Mouse (Mus musculus) hindlimb bud, embryonic 11.5 days (tissue): ENCODE results near the gene Itsn1.

ENCODE experiments used
- DNase-seq: peaks from one replicate; pipeline ENCODE4 v3.0.0-alpha.2; 2012; ENCODE audit warnings: low read depth, low spot score; ENCODE audit errors: extremely low spot score

The Itsn1 gene

DNA sequence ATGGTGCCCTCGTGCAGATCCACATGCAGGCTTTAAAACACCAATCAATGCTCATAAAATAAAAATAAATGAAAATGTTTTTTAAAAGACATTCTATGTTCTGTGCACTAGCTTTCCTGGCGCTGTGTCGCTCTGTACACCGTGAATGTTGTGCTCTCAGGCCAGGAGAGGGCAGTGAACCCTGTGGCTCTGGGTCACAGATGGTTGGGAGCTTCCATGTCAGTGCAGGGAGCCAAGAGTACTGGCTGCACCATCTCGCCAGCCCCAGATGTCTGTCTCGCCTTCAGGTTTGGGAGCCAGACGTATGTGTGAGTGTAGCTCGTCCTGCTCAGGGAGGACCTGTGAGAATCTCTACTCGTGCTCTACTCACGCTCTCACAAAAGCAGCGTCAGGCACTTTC, 109.7 kb downstream of the Itsn1 start:
- DNase-seq = no peak

- no peak for DNase-seq
These were observed 110.4 kb downstream of the Itsn1 start for GRCm38 (mm10) chr16:91839462-91839861.

GRCm38 (mm10) chr16:91841026-91841630, 112.0 kb downstream of the Itsn1 start:
- no peak for DNase-seq

GRCm38 (mm10) chr16:91846089-91846741, 117.1 kb downstream of the Itsn1 start:
- DNase-seq = peak; percentile 88

DNA sequence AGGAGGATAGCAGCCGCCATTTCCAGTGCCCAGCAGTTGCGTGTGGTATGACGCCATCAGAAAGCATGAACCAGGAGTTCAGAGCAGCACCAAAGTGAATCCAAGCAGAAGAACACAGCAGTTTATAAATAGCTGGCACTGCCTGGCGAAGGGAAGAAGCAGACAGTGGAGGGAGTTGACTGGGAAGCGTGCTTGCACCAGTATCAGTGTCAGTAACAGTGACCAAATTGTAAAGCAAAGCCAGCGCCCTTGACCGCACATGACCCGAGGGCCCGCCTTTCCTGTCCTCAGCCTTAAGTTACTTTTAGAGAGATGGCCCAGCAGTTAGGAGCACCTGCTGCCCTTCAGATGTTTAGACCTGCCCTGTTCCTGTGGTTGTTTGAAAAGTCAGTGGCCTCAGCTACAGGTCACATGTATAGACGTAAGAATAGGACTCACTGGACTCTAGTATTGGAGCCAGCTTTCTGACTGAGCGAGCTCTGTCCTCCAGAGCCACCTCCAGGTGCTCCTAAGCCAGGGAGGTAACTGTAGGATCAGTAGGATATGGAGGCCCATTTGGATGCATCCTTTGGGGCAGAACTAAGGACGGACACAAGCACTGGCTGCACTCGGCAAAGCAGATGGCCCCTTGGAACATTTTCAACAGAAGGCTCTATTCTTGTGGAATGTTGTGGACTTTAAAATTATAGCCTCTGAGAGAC, 118.6 kb downstream of the Itsn1 start:
- DNase-seq = no peak

DNA sequence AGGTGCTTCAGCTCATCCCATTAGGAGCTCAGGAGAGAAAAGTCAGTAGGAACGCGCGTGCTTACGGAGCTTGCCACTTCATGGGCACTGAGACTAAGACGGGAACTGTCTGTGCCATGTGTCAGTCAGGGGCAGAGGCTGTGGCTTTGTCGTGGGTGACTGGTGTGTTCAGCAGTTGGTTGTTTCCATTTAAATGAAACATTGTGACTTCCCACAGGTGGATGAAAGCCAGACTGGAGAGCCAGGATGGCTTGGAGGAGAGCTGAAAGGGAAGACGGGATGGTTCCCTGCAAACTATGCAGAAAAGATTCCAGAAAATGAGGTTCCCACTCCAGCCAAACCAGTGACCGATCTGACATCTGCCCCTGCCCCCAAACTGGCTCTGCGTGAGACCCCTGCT, 119.4 kb downstream of the Itsn1 start:
- no peak for DNase-seq

- no peak for DNase-seq
These were observed 120.0 kb downstream of the Itsn1 start for GRCm38 (mm10) chr16:91848906-91849603.

GRCm38 (mm10) chr16:91850175-91850574, 121.1 kb downstream of the Itsn1 start:
- DNase-seq = no peak

DNA sequence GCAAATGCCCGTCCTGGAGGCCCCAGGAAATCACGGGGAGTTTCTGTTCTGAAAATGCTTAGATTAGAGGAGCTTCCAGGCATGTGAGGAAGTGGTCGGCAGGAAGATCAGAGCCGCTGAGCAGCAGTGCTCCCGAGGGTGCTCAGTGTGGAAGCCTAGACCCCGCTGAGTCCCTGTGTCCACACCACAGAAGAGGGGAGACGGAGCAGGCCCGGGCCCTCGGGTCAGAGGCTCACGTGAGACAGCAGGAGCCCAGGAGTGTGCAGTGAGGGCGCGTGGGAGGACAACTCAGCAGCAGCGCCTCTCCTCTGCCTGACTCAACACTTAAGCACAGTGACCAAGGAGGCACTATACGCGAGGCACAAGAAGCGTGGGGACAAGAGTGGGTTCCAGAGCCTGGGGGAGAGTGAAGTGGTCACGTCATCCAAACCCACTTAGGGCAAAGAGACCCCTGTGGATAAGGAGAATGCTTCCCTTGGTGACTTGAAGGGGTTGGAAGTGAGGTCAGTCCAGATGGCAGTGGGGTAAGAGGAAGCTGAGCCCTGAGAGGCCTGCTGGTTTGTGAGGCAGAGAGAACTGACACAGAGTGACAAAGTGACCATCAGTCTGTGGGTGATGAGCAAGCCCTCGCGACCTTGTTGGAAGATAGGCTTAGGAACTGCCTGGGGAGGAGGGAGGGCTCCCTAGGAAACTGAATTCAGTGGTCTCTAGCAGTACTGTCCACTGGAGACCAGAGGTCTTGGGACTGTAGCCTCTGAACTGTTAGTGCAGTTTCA, 122.6 kb downstream of the Itsn1 start:
- DNase-seq = no peak

GRCm38 (mm10) chr16:91852753-91853152, 123.7 kb downstream of the Itsn1 start:
- no peak for DNase-seq

GRCm38 (mm10) chr16:91853223-91853622, 124.1 kb downstream of the Itsn1 start:
- DNase-seq = no peak

- no peak for DNase-seq
These were observed 129.6 kb downstream of the Itsn1 start for GRCm38 (mm10) chr16:91858695-91859094.

- no peak for DNase-seq
These were observed 130.1 kb downstream of the Itsn1 start for GRCm38 (mm10) chr16:91859203-91859602.

GRCm38 (mm10) chr16:91859958-91860357, 130.9 kb downstream of the Itsn1 start:
- DNase-seq = no peak

GRCm38 (mm10) chr16:91860471-91861125, 131.5 kb downstream of the Itsn1 start:
- DNase-seq = no peak

- DNase-seq = no peak
These were observed 132.8 kb downstream of the Itsn1 start for GRCm38 (mm10) chr16:91861784-91862371.

- DNase-seq = no peak
These were observed 133.8 kb downstream of the Itsn1 start for GRCm38 (mm10) chr16:91862836-91863235.

- DNase-seq = no peak
These were observed 135.7 kb downstream of the Itsn1 start for GRCm38 (mm10) chr16:91864646-91865332.

DNA sequence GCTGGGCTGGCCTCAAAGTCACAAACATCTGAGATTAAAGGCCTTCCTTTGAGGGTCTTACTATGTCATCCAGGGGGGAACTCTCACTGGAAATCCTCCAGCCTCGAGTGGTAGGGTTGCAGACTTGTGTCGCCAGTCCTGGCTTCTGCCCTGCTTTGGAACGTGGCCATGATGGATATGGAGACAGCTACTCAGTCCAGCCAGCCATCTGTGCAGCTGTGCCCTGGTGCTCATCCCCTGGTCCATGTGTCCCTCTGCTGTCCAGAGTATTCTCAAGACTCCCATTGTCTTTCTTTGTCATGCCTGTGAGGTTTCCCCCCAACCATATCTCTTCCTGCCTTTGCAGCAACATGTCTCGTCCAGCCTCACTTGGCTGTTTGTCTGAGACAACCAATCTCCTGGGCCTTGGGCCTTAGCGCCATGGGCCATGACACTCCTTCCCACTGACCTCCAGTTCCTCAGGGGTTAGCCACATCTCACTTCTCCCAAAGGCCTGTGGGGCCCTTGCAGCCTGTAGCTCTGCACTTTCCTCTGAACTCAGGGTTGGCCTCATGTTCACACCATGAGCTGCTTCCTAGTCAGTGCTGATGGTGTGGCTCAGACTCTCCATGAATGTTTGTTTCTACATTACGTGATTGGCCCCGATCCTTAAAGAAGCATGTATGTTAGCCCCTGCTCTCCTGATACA, 136.6 kb downstream of the Itsn1 start:
- no peak for DNase-seq
